Mouse (Mus musculus): ENCODE data around the gene Mcoln2. TPM values are rescaled to one million over a fixed set of nuclear protein-coding genes. Genes with fewer than 3 reads are reported as not detected.

Gene Mcoln2
- total and polyA plus RNA-seq, 3 experiments = 0.10 to 0.42 TPM; not detected in 1

- no peaks in the 10 kb centered on the region for H3K4me1 ChIP-seq (ENCODE audit: control insufficient read depth in 1 of 2, insufficient read depth in 2 of 2, low read length in 2 of 2)
- H3K9me3 ChIP-seq (replicated peaks; ENCODE audit: insufficient read depth, low read length) = no peaks in the 10 kb centered on the region
- TF ChIP-seq NRF1 (IDR thresholded peaks at IDR 0.05; ENCODE audit: insufficient read depth, low read depth, low read length, poor library complexity, severe bottlenecking) (no peak), BHLHE40 (IDR thresholded peaks at IDR 0.05; ENCODE audit: borderline replicate concordance, low read depth, low read length) (no peak), ZKSCAN1 (IDR thresholded peaks at IDR 0.05; ENCODE audit: low read depth, low read length) (no peak), ETS1 (IDR thresholded peaks at IDR 0.05; ENCODE audit: low read depth, low read length) (no peak), POLR2AphosphoS5 (IDR thresholded peaks at IDR 0.05; ENCODE audit: borderline replicate concordance, low read depth, low read length) (no peak), MYC (IDR thresholded peaks at IDR 0.05; ENCODE audit: low read depth, low read length) (no peak), CHD2 (IDR thresholded peaks at IDR 0.05; ENCODE audit: low read length) (no peak), ZC3H11A (IDR thresholded peaks at IDR 0.05; ENCODE audit: low read depth, low read length) (no peak), SIN3A (IDR thresholded peaks at IDR 0.05; ENCODE audit: low read length) (no peak), GABPA (IDR thresholded peaks at IDR 0.05; ENCODE audit: low read depth, low read length) (no peak), ZMIZ1 (IDR thresholded peaks at IDR 0.05; ENCODE audit: low read depth, low read length) (no peak), RCOR1 (IDR thresholded peaks at IDR 0.05; ENCODE audit: low read depth, low read length) (no peak), KAT2A (conservative IDR thresholded peaks at IDR 0.05; ENCODE audit: low read depth, low read length) (no peak), MEF2A (IDR thresholded peaks at IDR 0.05; ENCODE audit: extremely low read depth, insufficient replicate concordance, low read depth, low read length, poor library complexity, severe bottlenecking) (no peak), ELF1 (IDR thresholded peaks at IDR 0.05; ENCODE audit: low read depth, low read length) (no peak), CTCF (IDR thresholded peaks at IDR 0.05 in 2 of 3, conservative IDR thresholded peaks at IDR 0.05 in 1 of 3; ENCODE audit: control insufficient read depth in 1 of 3, insufficient read depth in 1 of 3, low read depth in 2 of 3, low read length in 3 of 3, poor library complexity in 1 of 3, severe bottlenecking in 1 of 3) (no peak), TCF12 (IDR thresholded peaks at IDR 0.05; ENCODE audit: low read depth, low read length) (no peak), MAFK (IDR thresholded peaks at IDR 0.05; ENCODE audit: borderline replicate concordance, low read depth, low read length) (no peak), TAL1 (IDR thresholded peaks at IDR 0.05; ENCODE audit: low read length) (no peak)
- no peaks in the 10 kb centered on the region for H3K79me2 ChIP-seq (ENCODE audit: control insufficient read depth, insufficient read depth, low read length, poor library complexity)
- peaks cover 0 to 4% of the 10 kb centered on the region in 2 experiments; a peak in 2 of 4 replicates for H3K27me3 ChIP-seq (ENCODE audit: control insufficient read depth in 1 of 2, insufficient read depth in 2 of 2, low read length in 2 of 2)
- H3K27ac ChIP-seq (ENCODE audit: control insufficient read depth, low read depth, low read length) = no peak overlapping the region
- H3K4me3 ChIP-seq (ENCODE audit: control insufficient read depth in 1 of 2, insufficient read depth in 1 of 2, low read depth in 2 of 2, low read length in 2 of 2) = no peak overlapping the region
- H3K9ac ChIP-seq (ENCODE audit: control insufficient read depth, low read depth, low read length, poor library complexity, severe bottlenecking) = no peak overlapping the region
- DNase-seq (ENCODE audit: low read depth, low spot score) = no peak
- H3K36me3 ChIP-seq (ENCODE audit: control insufficient read depth in 1 of 2, insufficient read depth in 2 of 2, low read length in 2 of 2) = no peaks in the 10 kb centered on the region
Observed at GRCm38 (mm10) chr3:146199486-146199885, 49.9 kb downstream of the Mcoln2 start.

- Histone ChIP-seq H3K4me3 (ENCODE audit: control insufficient read depth in 1 of 2, insufficient read depth in 1 of 2, low read depth in 2 of 2, low read length in 2 of 2) (no peak overlapping the region), H3K36me3 (ENCODE audit: control insufficient read depth in 1 of 2, insufficient read depth in 2 of 2, low read length in 2 of 2) (no peaks in the 10 kb centered on the region), H3K9me3 (replicated peaks; ENCODE audit: insufficient read depth, low read length) (no peaks in the 10 kb centered on the region), H3K4me1 (ENCODE audit: control insufficient read depth in 1 of 2, insufficient read depth in 2 of 2, low read length in 2 of 2) (no peaks in the 10 kb centered on the region), H3K27ac (ENCODE audit: control insufficient read depth, low read depth, low read length) (no peak overlapping the region), H3K27me3 (ENCODE audit: control insufficient read depth in 1 of 2, insufficient read depth in 2 of 2, low read length in 2 of 2) (peaks cover 0 to 3% of the 10 kb centered on the region in 2 experiments; a peak in 2 of 4 replicates), H3K79me2 (ENCODE audit: control insufficient read depth, insufficient read depth, low read length, poor library complexity) (no peaks in the 10 kb centered on the region), H3K9ac (ENCODE audit: control insufficient read depth, low read depth, low read length, poor library complexity, severe bottlenecking) (no peak overlapping the region)
- no peak for DNase-seq (ENCODE audit: low read depth, low spot score)
- TF ChIP-seq USF1 (IDR thresholded peaks at IDR 0.05; ENCODE audit: low read depth, low read length) = no peak
- TF ChIP-seq GABPA (IDR thresholded peaks at IDR 0.05; ENCODE audit: low read depth, low read length) = no peak
- no peak for TF ChIP-seq TAL1 (IDR thresholded peaks at IDR 0.05; ENCODE audit: low read length)
- no peak for TF ChIP-seq ELF1 (IDR thresholded peaks at IDR 0.05; ENCODE audit: low read depth, low read length)
- no peak for TF ChIP-seq JUND (IDR thresholded peaks at IDR 0.05; ENCODE audit: low read depth, low read length)
- no peak for TF ChIP-seq CHD2 (IDR thresholded peaks at IDR 0.05; ENCODE audit: low read length)
- TF ChIP-seq RCOR1 (IDR thresholded peaks at IDR 0.05; ENCODE audit: low read depth, low read length) = no peak
- no peak for TF ChIP-seq POLR2AphosphoS2 (IDR thresholded peaks at IDR 0.05; ENCODE audit: low read length)
- no peak for TF ChIP-seq ZC3H11A (IDR thresholded peaks at IDR 0.05; ENCODE audit: low read depth, low read length)
- TF ChIP-seq HCFC1 (IDR thresholded peaks at IDR 0.05; ENCODE audit: low read depth, low read length) = no peak
- no peak for TF ChIP-seq POLR2AphosphoS5 (IDR thresholded peaks at IDR 0.05; ENCODE audit: borderline replicate concordance, low read depth, low read length)
- TF ChIP-seq ZKSCAN1 (IDR thresholded peaks at IDR 0.05; ENCODE audit: low read depth, low read length) = no peak
- TF ChIP-seq MYC (IDR thresholded peaks at IDR 0.05; ENCODE audit: low read depth, low read length) = no peak
- no peak for TF ChIP-seq MYB (IDR thresholded peaks at IDR 0.05; ENCODE audit: low read depth, low read length)
- TF ChIP-seq SMC3 (IDR thresholded peaks at IDR 0.05; ENCODE audit: low read depth, low read length) = no peak
- no peak for TF ChIP-seq MEF2A (IDR thresholded peaks at IDR 0.05; ENCODE audit: extremely low read depth, insufficient replicate concordance, low read depth, low read length, poor library complexity, severe bottlenecking)
- no peak for TF ChIP-seq BHLHE40 (IDR thresholded peaks at IDR 0.05; ENCODE audit: borderline replicate concordance, low read depth, low read length)
- no peak for TF ChIP-seq KAT2A (conservative IDR thresholded peaks at IDR 0.05; ENCODE audit: low read depth, low read length)
Observed at GRCm38 (mm10) chr3:146204375-146204774, 54.7 kb downstream of the Mcoln2 start.
